Mouse (Mus musculus): ENCODE measurements around the gene Fstl4. TPM values are rescaled to one million over a fixed set of nuclear protein-coding genes. Genes with fewer than 3 reads are reported as not detected.

Gene Fstl4
- total and polyA plus RNA-seq, 2 experiments = under 0.01 TPM; not detected in 1

DNA sequence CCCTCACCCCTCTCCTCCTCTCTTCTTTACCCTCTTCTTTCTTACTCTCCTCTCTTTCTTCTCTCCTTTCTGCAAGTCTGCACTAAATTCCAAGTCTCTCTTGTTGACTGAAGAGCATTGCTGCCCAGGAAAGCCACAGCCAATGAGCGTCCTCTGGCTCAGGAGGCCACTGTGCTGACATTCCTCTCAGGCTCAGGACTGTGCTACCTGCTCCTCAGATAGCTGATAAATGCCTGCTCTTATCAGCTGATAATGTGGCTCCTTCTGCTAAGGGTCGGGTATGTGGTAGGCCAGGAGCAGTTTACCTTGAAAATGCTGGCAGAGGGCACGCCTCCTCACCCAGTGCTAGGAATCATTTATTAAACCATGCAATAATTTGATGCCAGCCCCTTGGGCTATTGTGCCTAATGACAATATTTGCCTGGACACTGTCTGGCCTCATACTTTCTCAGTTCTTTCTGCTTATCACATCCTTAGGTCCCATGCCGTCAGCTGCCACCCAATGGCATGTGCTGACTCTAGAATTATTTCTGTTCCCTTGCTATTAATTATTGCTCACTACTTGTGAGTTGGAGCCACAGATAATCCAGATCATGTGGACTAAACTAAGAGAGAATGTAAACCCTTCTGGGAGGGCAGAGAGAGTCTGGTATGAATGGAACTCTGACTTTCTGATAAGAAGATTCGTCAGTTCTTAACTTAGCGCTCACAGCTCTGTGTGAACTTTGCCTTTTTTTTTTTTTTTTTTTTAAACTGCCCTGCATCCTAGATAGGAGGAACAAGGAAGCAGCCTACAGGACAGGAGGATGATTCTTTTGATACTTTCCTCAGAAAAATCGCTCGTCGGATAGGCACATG, 19.6 kb upstream of the Fstl4 start:
- Histone ChIP-seq H3K27ac (replicated peaks; ENCODE audit: insufficient read depth, low read depth, low read length) (no peak overlapping the region), H3K79me2 (ENCODE audit: control insufficient read depth, insufficient read depth, low read length) (no peaks in the 10 kb centered on the region), H3K4me1 (ENCODE audit: control insufficient read depth, insufficient read depth, low read length) (no peaks in the 10 kb centered on the region), H3K36me3 (ENCODE audit: control insufficient read depth, insufficient read depth, low read length) (no peaks in the 10 kb centered on the region), H3K4me3 (ENCODE audit: insufficient read depth, low read depth, low read length) (no peak overlapping the region), H3K9ac (ENCODE audit: low read depth, low read length) (no peak overlapping the region), H3K27me3 (ENCODE audit: control insufficient read depth, insufficient read depth, low read length) (no peaks in the 10 kb centered on the region)
- WGBS = 26% methylated on average over 9 of the region's 9 CpGs
- no peak for TF ChIP-seq POLR2A (IDR thresholded peaks at IDR 0.05; ENCODE audit: extremely low read depth, insufficient read depth, low read length)
- no peak for TF ChIP-seq CTCF (IDR thresholded peaks at IDR 0.05; ENCODE audit: low read depth, low read length)
- DNase-seq (ENCODE audit: extremely low read depth, low read depth, low spot score) = no peak

- Histone ChIP-seq H3K4me1 (ENCODE audit: control insufficient read depth, insufficient read depth, low read length) (no peaks in the 10 kb centered on the region), H3K4me3 (ENCODE audit: insufficient read depth, low read depth, low read length) (no peak overlapping the region), H3K27me3 (ENCODE audit: control insufficient read depth, insufficient read depth, low read length) (no peaks in the 10 kb centered on the region), H3K79me2 (ENCODE audit: control insufficient read depth, insufficient read depth, low read length) (no peaks in the 10 kb centered on the region), H3K27ac (replicated peaks; ENCODE audit: insufficient read depth, low read depth, low read length) (no peak overlapping the region), H3K9ac (ENCODE audit: low read depth, low read length) (no peak overlapping the region), H3K36me3 (ENCODE audit: control insufficient read depth, insufficient read depth, low read length) (no peaks in the 10 kb centered on the region)
- TF ChIP-seq POLR2A (IDR thresholded peaks at IDR 0.05; ENCODE audit: extremely low read depth, insufficient read depth, low read length) = no peak
- TF ChIP-seq CTCF (IDR thresholded peaks at IDR 0.05; ENCODE audit: low read depth, low read length) = no peak
- DNase-seq (ENCODE audit: extremely low read depth, low read depth, low spot score) = no peak
- WGBS = 77% methylated on average over 7 of the region's 7 CpGs
Measured at GRCm38 (mm10) chr11:52747206-52747605, 17.2 kb upstream of the Fstl4 start.

- Histone ChIP-seq H3K79me2 (ENCODE audit: control insufficient read depth, insufficient read depth, low read length) (no peaks in the 10 kb centered on the region), H3K27ac (replicated peaks; ENCODE audit: insufficient read depth, low read depth, low read length) (no peak overlapping the region), H3K4me1 (ENCODE audit: control insufficient read depth, insufficient read depth, low read length) (no peaks in the 10 kb centered on the region), H3K4me3 (ENCODE audit: insufficient read depth, low read depth, low read length) (no peak overlapping the region), H3K27me3 (ENCODE audit: control insufficient read depth, insufficient read depth, low read length) (no peaks in the 10 kb centered on the region), H3K9ac (ENCODE audit: low read depth, low read length) (no peak overlapping the region), H3K36me3 (ENCODE audit: control insufficient read depth, insufficient read depth, low read length) (no peaks in the 10 kb centered on the region)
- DNase-seq (ENCODE audit: extremely low read depth, low read depth, low spot score) = no peak
- 44% methylated on average over 6 of the region's 6 CpGs for WGBS
- TF ChIP-seq POLR2A (IDR thresholded peaks at IDR 0.05; ENCODE audit: extremely low read depth, insufficient read depth, low read length) (no peak), CTCF (IDR thresholded peaks at IDR 0.05; ENCODE audit: low read depth, low read length) (no peak)
Measured at GRCm38 (mm10) chr11:52747766-52748456, 16.5 kb upstream of the Fstl4 start.

GRCm38 (mm10) chr11:52749988-52750387, 14.4 kb upstream of the Fstl4 start:
- no peaks in the 10 kb centered on the region for H3K4me1 ChIP-seq (ENCODE audit: control insufficient read depth, insufficient read depth, low read length)
- WGBS = 82% methylated on average over 6 of the region's 6 CpGs
- no peak for TF ChIP-seq POLR2A (IDR thresholded peaks at IDR 0.05; ENCODE audit: extremely low read depth, insufficient read depth, low read length)
- no peak for TF ChIP-seq CTCF (IDR thresholded peaks at IDR 0.05; ENCODE audit: low read depth, low read length)
- H3K27ac ChIP-seq (replicated peaks; ENCODE audit: insufficient read depth, low read depth, low read length) = no peak overlapping the region
- H3K9ac ChIP-seq (ENCODE audit: low read depth, low read length) = no peak overlapping the region
- H3K36me3 ChIP-seq (ENCODE audit: control insufficient read depth, insufficient read depth, low read length) = no peaks in the 10 kb centered on the region
- no peak for DNase-seq (ENCODE audit: extremely low read depth, low read depth, low spot score)
- H3K4me3 ChIP-seq (ENCODE audit: insufficient read depth, low read depth, low read length) = no peak overlapping the region
- H3K27me3 ChIP-seq (ENCODE audit: control insufficient read depth, insufficient read depth, low read length) = no peaks in the 10 kb centered on the region
- no peaks in the 10 kb centered on the region for H3K79me2 ChIP-seq (ENCODE audit: control insufficient read depth, insufficient read depth, low read length)

DNA sequence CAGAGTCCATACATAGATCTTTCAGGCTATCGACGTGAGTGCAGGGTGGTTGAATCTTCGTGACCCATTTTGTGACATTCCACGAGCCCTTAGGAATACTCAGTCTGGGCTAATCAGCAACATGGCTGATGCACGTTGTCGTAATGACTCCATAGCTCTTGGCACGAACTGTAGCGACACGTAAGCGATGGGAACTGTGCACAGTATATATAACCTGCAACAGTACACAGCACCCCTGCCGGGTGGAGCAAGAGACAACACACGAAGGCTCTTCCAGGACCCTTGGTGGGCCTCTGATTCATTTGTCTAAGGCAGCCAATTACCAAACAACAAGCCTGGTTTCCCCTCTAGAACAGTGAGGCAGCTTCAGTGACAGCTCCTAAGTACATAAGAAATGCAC, 11.9 kb upstream of the Fstl4 start:
- Histone ChIP-seq H3K27me3 (ENCODE audit: control insufficient read depth, insufficient read depth, low read length) (no peaks in the 10 kb centered on the region), H3K36me3 (ENCODE audit: control insufficient read depth, insufficient read depth, low read length) (no peaks in the 10 kb centered on the region), H3K79me2 (ENCODE audit: control insufficient read depth, insufficient read depth, low read length) (no peaks in the 10 kb centered on the region), H3K9ac (ENCODE audit: low read depth, low read length) (no peak overlapping the region), H3K4me1 (ENCODE audit: control insufficient read depth, insufficient read depth, low read length) (no peaks in the 10 kb centered on the region), H3K4me3 (ENCODE audit: insufficient read depth, low read depth, low read length) (no peak overlapping the region), H3K27ac (replicated peaks; ENCODE audit: insufficient read depth, low read depth, low read length) (no peak overlapping the region)
- TF ChIP-seq POLR2A (IDR thresholded peaks at IDR 0.05; ENCODE audit: extremely low read depth, insufficient read depth, low read length) = no peak
- no peak for TF ChIP-seq CTCF (IDR thresholded peaks at IDR 0.05; ENCODE audit: low read depth, low read length)
- 83% methylated on average over 12 of the region's 12 CpGs for whole genome bisulfite sequencing
- DNase-seq (ENCODE audit: extremely low read depth, low read depth, low spot score) = no peak

DNA sequence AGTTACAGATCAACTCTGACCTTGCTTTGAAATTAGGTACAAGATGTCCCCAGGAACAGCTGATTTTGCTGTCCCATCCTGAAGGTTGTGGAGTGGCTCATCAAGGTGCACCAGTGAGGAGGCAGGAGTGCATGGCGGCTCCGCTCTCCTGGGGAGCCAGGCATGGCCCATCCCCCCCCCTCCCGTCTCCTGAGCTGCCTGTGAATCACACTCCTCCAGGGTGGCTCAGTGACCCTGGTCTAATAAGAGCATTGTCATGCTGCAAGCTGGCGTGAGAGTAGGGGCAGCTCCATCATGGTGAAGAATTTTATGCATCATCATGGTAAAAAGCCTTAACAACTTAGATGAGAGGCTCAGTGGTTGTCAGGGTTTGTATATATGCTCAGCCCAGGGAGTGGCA, 11.2 kb upstream of the Fstl4 start:
- Histone ChIP-seq H3K36me3 (ENCODE audit: control insufficient read depth, insufficient read depth, low read length) (no peaks in the 10 kb centered on the region), H3K4me3 (ENCODE audit: insufficient read depth, low read depth, low read length) (no peak overlapping the region), H3K79me2 (ENCODE audit: control insufficient read depth, insufficient read depth, low read length) (no peaks in the 10 kb centered on the region), H3K27ac (replicated peaks; ENCODE audit: insufficient read depth, low read depth, low read length) (no peak overlapping the region), H3K4me1 (ENCODE audit: control insufficient read depth, insufficient read depth, low read length) (no peaks in the 10 kb centered on the region), H3K27me3 (ENCODE audit: control insufficient read depth, insufficient read depth, low read length) (no peaks in the 10 kb centered on the region), H3K9ac (ENCODE audit: low read depth, low read length) (no peak overlapping the region)
- 53% methylated on average over 4 of the region's 4 CpGs for WGBS
- TF ChIP-seq CTCF (IDR thresholded peaks at IDR 0.05; ENCODE audit: low read depth, low read length) = no peak
- TF ChIP-seq POLR2A (IDR thresholded peaks at IDR 0.05; ENCODE audit: extremely low read depth, insufficient read depth, low read length) = no peak
- no peak for DNase-seq (ENCODE audit: extremely low read depth, low read depth, low spot score)

Data from liver, adult 2 months (tissue).